Mouse (Mus musculus): ENCODE data around the gene Scaf1.

The Scaf1 gene

GRCm38 (mm10) chr7:44986192-44986878, 29.8 kb downstream of the Scaf1 start, which contains the start of gene Prmt1:
Gene Prmt1 (minus strand): TSS chr7:44986568.
- in situ Hi-C loops (cut with MboI; ENCODE audit: low sequenced_read_pairs) = no loop called here

- in situ Hi-C loops (cut with MboI; ENCODE audit: low sequenced_read_pairs) = no loop called here
These were observed 30.5 kb downstream of the Scaf1 start for GRCm38 (mm10) chr7:44985595-44986191.

- in situ Hi-C loops (cut with MboI; ENCODE audit: low sequenced_read_pairs) = no loop called here
These were observed 31.4 kb downstream of the Scaf1 start for GRCm38 (mm10) chr7:44984833-44985164.

GRCm38 (mm10) chr7:44983944-44984832, 32.0 kb downstream of the Scaf1 start:
- in situ Hi-C loops (cut with MboI; ENCODE audit: low sequenced_read_pairs) = no loop called here

- in situ Hi-C loops (cut with MboI; ENCODE audit: low sequenced_read_pairs) = no loop called here
These were observed 33.1 kb downstream of the Scaf1 start for GRCm38 (mm10) chr7:44983085-44983484.

- in situ Hi-C loops (cut with MboI; ENCODE audit: low sequenced_read_pairs) = no loop called here
These were observed 34.6 kb downstream of the Scaf1 start for GRCm38 (mm10) chr7:44981539-44981938.

GRCm38 (mm10) chr7:44978300-44978699, 37.9 kb downstream of the Scaf1 start:
- in situ Hi-C loops (cut with MboI; ENCODE audit: low sequenced_read_pairs) = no loop called here

- in situ Hi-C loops (cut with MboI; ENCODE audit: low sequenced_read_pairs) = no loop called here
These were observed 41.1 kb downstream of the Scaf1 start for GRCm38 (mm10) chr7:44975117-44975419.

GRCm38 (mm10) chr7:44974383-44975116, 41.6 kb downstream of the Scaf1 start, which contains the start of gene Cpt1c:
Gene Cpt1c (minus strand): TSS chr7:44974851.
- in situ Hi-C loops (cut with MboI; ENCODE audit: low sequenced_read_pairs) = no loop called here

GRCm38 (mm10) chr7:44973415-44974130, 42.6 kb downstream of the Scaf1 start:
- in situ Hi-C loops (cut with MboI; ENCODE audit: low sequenced_read_pairs) = no loop called here

GRCm38 (mm10) chr7:44971142-44971541, 45.0 kb downstream of the Scaf1 start:
- in situ Hi-C loops (cut with MboI; ENCODE audit: low sequenced_read_pairs) = no loop called here

- in situ Hi-C loops (cut with MboI; ENCODE audit: low sequenced_read_pairs) = no loop called here
These were observed 45.9 kb downstream of the Scaf1 start for GRCm38 (mm10) chr7:44970231-44970691.

GRCm38 (mm10) chr7:44966638-44967037, 49.5 kb downstream of the Scaf1 start:
- in situ Hi-C loops (cut with MboI; ENCODE audit: low sequenced_read_pairs) = no loop called here

GRCm38 (mm10) chr7:44965975-44966374, 50.2 kb downstream of the Scaf1 start:
- in situ Hi-C loops (cut with MboI; ENCODE audit: low sequenced_read_pairs) = no loop called here

GRCm38 (mm10) chr7:44964990-44965389, 51.2 kb downstream of the Scaf1 start:
- in situ Hi-C loops (cut with MboI; ENCODE audit: low sequenced_read_pairs) = no loop called here

GRCm38 (mm10) chr7:44962831-44963230, 53.3 kb downstream of the Scaf1 start:
- in situ Hi-C loops (cut with MboI; ENCODE audit: low sequenced_read_pairs) = no loop called here

- in situ Hi-C loops (cut with MboI; ENCODE audit: low sequenced_read_pairs) = no loop called here
These were observed 53.8 kb downstream of the Scaf1 start for GRCm38 (mm10) chr7:44962337-44962736.

GRCm38 (mm10) chr7:44960512-44960910, 55.7 kb downstream of the Scaf1 start:
- in situ Hi-C loops (cut with MboI; ENCODE audit: low sequenced_read_pairs) = no loop called here

GRCm38 (mm10) chr7:44959874-44960511, 56.2 kb downstream of the Scaf1 start:
- in situ Hi-C loops (cut with MboI; ENCODE audit: low sequenced_read_pairs) = no loop called here

- in situ Hi-C loops (cut with MboI; ENCODE audit: low sequenced_read_pairs) = no loop called here
These were observed 56.9 kb downstream of the Scaf1 start for GRCm38 (mm10) chr7:44959281-44959680.

Measured in CH12F3 (cell line).